Mouse (Mus musculus): ENCODE measurements around the gene Gm19402. TPM values are rescaled to one million over a fixed set of nuclear protein-coding genes. Genes with fewer than 3 reads are reported as not detected.

The Gm19402 gene
- total and polyA plus RNA-seq, 3 experiments: not detected

DNA sequence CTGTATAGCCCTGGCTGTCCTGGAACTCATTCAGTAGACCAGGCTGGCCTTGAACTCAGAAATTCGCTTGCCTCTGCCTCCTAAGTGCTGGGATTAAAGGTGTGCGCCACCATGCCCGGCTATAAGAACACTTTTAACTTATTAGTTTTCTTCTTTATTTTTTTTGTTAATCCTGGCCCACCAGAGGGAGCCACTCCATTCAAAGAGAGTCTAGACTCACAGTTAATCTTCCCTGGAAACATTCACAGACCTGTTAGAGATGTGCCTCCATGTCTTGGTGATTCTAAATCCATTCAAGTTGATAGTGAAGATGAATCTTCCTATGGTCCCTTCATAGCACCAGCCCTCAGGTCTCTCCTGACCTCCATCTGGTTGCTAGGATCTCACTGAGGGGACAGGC is 19.3 kb upstream of the Gm19402 start:
- Histone ChIP-seq H3K36me3 (ENCODE audit: control insufficient read depth in 1 of 2, insufficient read depth in 2 of 2, low read length in 2 of 2) (peaks cover 0 to 2% of the 10 kb centered on the region in 2 experiments; a peak in 1 of 4 replicates), H3K27me3 (ENCODE audit: control insufficient read depth in 1 of 2, insufficient read depth in 2 of 2, low read length in 2 of 2) (no peaks in the 10 kb centered on the region), H3K79me2 (ENCODE audit: control insufficient read depth, insufficient read depth, low read length, poor library complexity) (no peaks in the 10 kb centered on the region), H3K9me3 (replicated peaks; ENCODE audit: insufficient read depth, low read length) (no peaks in the 10 kb centered on the region), H3K4me1 (ENCODE audit: control insufficient read depth in 1 of 2, insufficient read depth in 2 of 2, low read length in 2 of 2) (peaks cover 0 to 5% of the 10 kb centered on the region in 2 experiments; a peak in 1 of 4 replicates), H3K4me3 (ENCODE audit: control insufficient read depth in 1 of 2, insufficient read depth in 1 of 2, low read depth in 2 of 2, low read length in 2 of 2) (no peak overlapping the region), H3K9ac (ENCODE audit: control insufficient read depth, low read depth, low read length, poor library complexity, severe bottlenecking) (no peak overlapping the region), H3K27ac (ENCODE audit: control insufficient read depth, low read depth, low read length) (no peak overlapping the region)
- peak in 1 of 3 experiments; percentile 22; a peak in 1 of 6 replicates for TF ChIP-seq CTCF (IDR thresholded peaks at IDR 0.05 in 2 of 3, conservative IDR thresholded peaks at IDR 0.05 in 1 of 3; ENCODE audit: control insufficient read depth in 1 of 3, insufficient read depth in 1 of 3, low read depth in 2 of 3, low read length in 3 of 3, poor library complexity in 1 of 3, severe bottlenecking in 1 of 3)
- peak; percentile 24 for TF ChIP-seq SMC3 (IDR thresholded peaks at IDR 0.05; ENCODE audit: low read depth, low read length)
- no peak for TF ChIP-seq EP300 (IDR thresholded peaks at IDR 0.05; ENCODE audit: low read depth in 1 of 2, low read length in 2 of 2)
- TF ChIP-seq MXI1 (IDR thresholded peaks at IDR 0.05; ENCODE audit: low read depth, low read length): no peak
- no peak for TF ChIP-seq GATA1 (IDR thresholded peaks at IDR 0.05; ENCODE audit: low read depth, low read length)
- no peak for DNase-seq (ENCODE audit: low read depth, low spot score)

DNA sequence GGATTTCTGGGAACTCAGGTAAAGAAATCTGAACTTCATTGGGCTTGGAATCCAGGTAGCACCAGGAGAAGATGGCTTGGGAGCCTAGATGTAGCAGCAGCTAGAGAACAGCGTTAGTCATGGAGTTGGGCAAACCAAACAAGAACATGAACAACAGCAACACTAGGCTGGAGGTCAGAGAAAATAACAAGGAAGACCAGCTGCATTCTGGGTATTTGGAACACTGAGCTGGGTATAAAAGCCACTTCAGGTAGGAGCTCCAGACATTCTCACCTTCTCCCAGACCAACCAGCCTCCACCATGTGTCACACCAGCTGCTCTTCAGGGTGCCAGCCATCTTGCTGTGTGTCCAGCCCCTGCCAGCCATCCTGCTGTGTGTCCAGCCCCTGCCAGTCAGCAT is 15.8 kb upstream of the Gm19402 start, which contains the start of gene Gm10272:
Gm10272 (plus strand) TSS at position 301 of the 400 bp plus-strand sequence.
- Histone ChIP-seq H3K27ac (ENCODE audit: control insufficient read depth, low read depth, low read length) (no peak within 1 kb of the TSS), H3K4me1 (ENCODE audit: control insufficient read depth in 1 of 2, insufficient read depth in 2 of 2, low read length in 2 of 2) (no peaks in the 10 kb centered on the region), H3K9me3 (replicated peaks; ENCODE audit: insufficient read depth, low read length) (no peaks in the 10 kb centered on the region), H3K4me3 (ENCODE audit: control insufficient read depth in 1 of 2, insufficient read depth in 1 of 2, low read depth in 2 of 2, low read length in 2 of 2) (no peak within 1 kb of the TSS), H3K36me3 (ENCODE audit: control insufficient read depth in 1 of 2, insufficient read depth in 2 of 2, low read length in 2 of 2) (no peaks in the 10 kb centered on the region), H3K9ac (ENCODE audit: control insufficient read depth, low read depth, low read length, poor library complexity, severe bottlenecking) (no peak within 1 kb of the TSS), H3K27me3 (ENCODE audit: control insufficient read depth in 1 of 2, insufficient read depth in 2 of 2, low read length in 2 of 2) (peaks cover 0 to 2% of the 10 kb centered on the region in 2 experiments; a peak in 2 of 4 replicates), H3K79me2 (ENCODE audit: control insufficient read depth, insufficient read depth, low read length, poor library complexity) (no peaks in the 10 kb centered on the region)
- no peak for TF ChIP-seq RCOR1 (IDR thresholded peaks at IDR 0.05; ENCODE audit: low read depth, low read length)
- TF ChIP-seq CTCF (IDR thresholded peaks at IDR 0.05 in 2 of 3, conservative IDR thresholded peaks at IDR 0.05 in 1 of 3; ENCODE audit: control insufficient read depth in 1 of 3, insufficient read depth in 1 of 3, low read depth in 2 of 3, low read length in 3 of 3, poor library complexity in 1 of 3, severe bottlenecking in 1 of 3): no peak
- TF ChIP-seq MYC (IDR thresholded peaks at IDR 0.05; ENCODE audit: low read depth, low read length): no peak
- no peak for TF ChIP-seq POLR2A (IDR thresholded peaks at IDR 0.05; ENCODE audit: control insufficient read depth in 1 of 2, insufficient read depth in 1 of 2, low read depth in 1 of 2, low read length in 2 of 2, poor library complexity in 1 of 2)
- no peak for TF ChIP-seq UBTF (IDR thresholded peaks at IDR 0.05; ENCODE audit: borderline replicate concordance, insufficient read depth, low read depth, low read length)
- TF ChIP-seq ELF1 (IDR thresholded peaks at IDR 0.05; ENCODE audit: low read depth, low read length): no peak
- no peak for TF ChIP-seq ZNF384 (IDR thresholded peaks at IDR 0.05; ENCODE audit: low read depth, low read length)
- no peak for TF ChIP-seq BHLHE40 (IDR thresholded peaks at IDR 0.05; ENCODE audit: borderline replicate concordance, low read depth, low read length)
- no peak for TF ChIP-seq TBP (IDR thresholded peaks at IDR 0.05; ENCODE audit: low read depth, low read length)
- no peak for TF ChIP-seq USF2 (IDR thresholded peaks at IDR 0.05; ENCODE audit: borderline replicate concordance in 1 of 2, insufficient read depth in 1 of 2, low read depth in 1 of 2, low read length in 2 of 2)
- TF ChIP-seq SMC3 (IDR thresholded peaks at IDR 0.05; ENCODE audit: low read depth, low read length): no peak
- no peak for TF ChIP-seq ZKSCAN1 (IDR thresholded peaks at IDR 0.05; ENCODE audit: low read depth, low read length)
- no peak for TF ChIP-seq GABPA (IDR thresholded peaks at IDR 0.05; ENCODE audit: low read depth, low read length)
- TF ChIP-seq SIN3A (IDR thresholded peaks at IDR 0.05; ENCODE audit: low read length): no peak
- TF ChIP-seq MAZ (IDR thresholded peaks at IDR 0.05; ENCODE audit: low read depth, low read length): no peak
- TF ChIP-seq NRF1 (IDR thresholded peaks at IDR 0.05; ENCODE audit: insufficient read depth, low read depth, low read length, poor library complexity, severe bottlenecking): no peak
- no peak for DNase-seq (ENCODE audit: low read depth, low spot score)

All from MEL (cell line).